Mouse (Mus musculus): ENCODE data around the gene Dpy30.

The Dpy30 gene

DNA sequence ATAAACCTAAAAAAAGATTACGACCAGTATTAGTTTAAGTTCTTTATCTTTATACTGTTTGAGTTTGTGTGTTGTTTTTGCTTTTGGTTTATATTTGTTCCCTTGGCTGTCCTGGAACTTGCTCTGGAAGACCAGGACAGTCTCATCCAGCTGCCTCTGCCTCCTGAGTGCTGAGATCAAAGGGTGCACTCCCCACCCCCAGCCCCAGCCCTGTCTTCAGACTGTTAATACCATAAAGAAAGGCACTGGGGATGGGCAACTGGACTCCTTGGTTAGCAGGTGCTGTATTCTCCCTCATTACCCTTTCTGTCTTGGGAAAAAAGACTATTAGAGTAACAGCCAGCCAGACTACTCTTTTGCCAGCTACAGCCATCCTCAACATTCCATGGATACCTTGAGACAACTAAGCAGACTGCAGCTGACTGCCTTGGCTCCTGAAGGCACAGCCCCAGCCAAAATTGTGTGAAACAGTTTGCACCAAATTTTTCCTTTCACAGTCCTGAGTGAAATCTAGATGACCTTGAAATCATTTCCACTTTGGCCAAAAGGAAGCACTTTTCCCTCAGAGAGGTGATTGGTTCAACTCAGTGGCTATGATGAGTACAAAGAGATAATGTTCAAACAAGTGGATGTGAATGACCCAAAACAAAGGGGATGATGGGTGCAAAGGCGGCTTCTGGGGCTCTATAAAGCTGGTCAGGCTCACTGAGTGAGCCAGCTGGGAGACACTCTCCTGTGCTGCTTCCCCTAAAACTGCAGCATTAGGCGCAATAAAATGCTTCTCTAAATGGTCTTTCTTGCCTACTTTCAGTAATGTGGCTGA, 59.2 kb downstream of the Dpy30 start:
- DNase-seq (ENCODE audit: low spot score in 2 of 2): no peak

DNA sequence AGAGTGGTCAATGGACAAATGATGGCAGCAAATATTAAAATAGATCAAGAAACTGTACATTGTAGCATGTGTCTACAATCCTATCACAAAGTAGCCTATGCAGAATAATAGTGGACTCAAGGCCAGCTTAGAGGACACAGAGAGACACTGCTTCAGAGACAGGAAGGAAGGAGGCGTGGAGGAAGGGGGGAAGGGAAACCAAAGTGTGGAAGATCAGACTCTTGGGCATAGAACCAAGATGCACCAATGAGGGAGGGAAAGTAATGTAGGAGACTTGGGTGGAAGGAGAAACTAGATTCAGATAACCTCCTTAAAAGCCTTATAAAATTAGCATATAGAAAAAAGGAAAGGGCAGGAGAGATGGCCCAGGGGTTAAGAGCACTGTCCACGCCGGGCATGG, 61.3 kb downstream of the Dpy30 start:
- DNase-seq (ENCODE audit: low spot score in 2 of 2): no peak
